Mouse (Mus musculus) frontal cortex, adult 2 months (tissue): ENCODE measurements around the gene Saxo2. TPM values are rescaled to one million over a fixed set of nuclear protein-coding genes. Genes with fewer than 3 reads are reported as not detected.

Experiments used
- DNase-seq, 2 experiments: peaks; one replicate each; pipeline ENCODE4 v3.0.0; 2022; ENCODE audit warnings: low spot score in 1 of 2; ENCODE audit errors: extremely low spot score in 1 of 2
- polyA plus RNA-seq: library from polyadenylated mRNA; depleted of rRNA; stranded (reverse); fragments of >200 nt; gene quantifications from 2 replicates; pipeline ENCODE4 v1.2.3, GENCODE M21; 2012; rRNA removed

The Saxo2 gene
- 12.0 and 16.5 TPM in 2 replicates for polyA plus RNA-seq

GRCm38 (mm10) chr7:82648353-82649080, at the start of gene Saxo2, which contains the start of gene Efl1:
Saxo2 (minus strand) TSS chr7:82648528.
Efl1 (plus strand) TSS chr7:82648614.
- DNase-seq, result peak; percentile 95 to 99

- no peak for DNase-seq
These were observed 49.3 kb upstream of the Saxo2 start for GRCm38 (mm10) chr7:82697668-82698067.

- DNase-seq, result no peak
These were observed 42.9 kb upstream of the Saxo2 start for GRCm38 (mm10) chr7:82691021-82691738.

- DNase-seq, result peak in 1 of 2 experiments; percentile 43
These were observed 40.4 kb upstream of the Saxo2 start for GRCm38 (mm10) chr7:82688736-82689135.

GRCm38 (mm10) chr7:82679901-82680300, 31.6 kb upstream of the Saxo2 start:
- DNase-seq, result no peak

GRCm38 (mm10) chr7:82676834-82677233, 28.5 kb upstream of the Saxo2 start:
- peak in 1 of 2 experiments; percentile 16 for DNase-seq

GRCm38 (mm10) chr7:82676001-82676400, 27.7 kb upstream of the Saxo2 start:
- no peak for DNase-seq

GRCm38 (mm10) chr7:82664604-82665003, 16.3 kb upstream of the Saxo2 start:
- no peak for DNase-seq

- DNase-seq, result peak in 1 of 2 experiments; percentile 21
These were observed 735 bp upstream of the Saxo2 start for GRCm38 (mm10) chr7:82649081-82649445.

- no peak for DNase-seq
These were observed 419 bp downstream of the Saxo2 start for GRCm38 (mm10) chr7:82647909-82648308.

GRCm38 (mm10) chr7:82647183-82647582, 1.1 kb downstream of the Saxo2 start:
- no peak for DNase-seq

- no peak for DNase-seq
These were observed 23.0 kb downstream of the Saxo2 start for GRCm38 (mm10) chr7:82625342-82625741.

GRCm38 (mm10) chr7:82609629-82610028, 38.7 kb downstream of the Saxo2 start:
- DNase-seq, result peak in 1 of 2 experiments; percentile 6

- no peak for DNase-seq
These were observed 42.9 kb downstream of the Saxo2 start for GRCm38 (mm10) chr7:82605425-82605824.

- no peak for DNase-seq
These were observed 46.3 kb downstream of the Saxo2 start for GRCm38 (mm10) chr7:82602008-82602407.

GRCm38 (mm10) chr7:82590931-82591330, 57.4 kb downstream of the Saxo2 start:
- DNase-seq, result no peak

Other genes with a start within 250 kb of the Saxo2 start
- 7.7 and 8.1 TPM in 2 replicates for gene Efl1, start 86 bp upstream of the Saxo2 start, polyA plus RNA-seq
- 20.5 and 23.4 TPM in 2 replicates for gene Mex3b, start 218.8 kb upstream of the Saxo2 start, polyA plus RNA-seq